Mouse (Mus musculus): ENCODE data around the gene Il17ra. TPM values are rescaled to one million over a fixed set of nuclear protein-coding genes. Genes with fewer than 3 reads are reported as not detected.

The Il17ra gene
- total RNA-seq, 2 experiments from 2014 or later: 2.4 to 3.0 TPM

Other genes starting within 250 kb of the Il17ra start
- not detected for gene D330020A13Rik, start 168.9 kb upstream of the Il17ra start, total RNA-seq (2021)
- gene B4galnt3, start 168.7 kb upstream of the Il17ra start, total RNA-seq (2021): under 1 TPM; 0.18 to 0.22 TPM
- gene Kdm5a, start 99.1 kb upstream of the Il17ra start, total RNA-seq (2021): 10 to 100 TPM; 28.5 to 33.9 TPM
- gene Ccdc77, start 98.9 kb upstream of the Il17ra start, total RNA-seq (2021): 1 to 10 TPM; 3.6 to 6.4 TPM
- not detected for gene Tmem121b, start 30.6 kb downstream of the Il17ra start, total RNA-seq (2021)
- 10 to 100 TPM; 19.6 to 21.5 TPM for gene Hdhd5, start 68.1 kb downstream of the Il17ra start, total RNA-seq (2021)
- 10 to 100 TPM; 15.3 to 16.2 TPM for gene Cecr2, start 203.1 kb downstream of the Il17ra start, total RNA-seq (2021)

Measured in heart, postnatal 25 days (tissue).